Mouse (Mus musculus): ENCODE measurements around the gene Tmem104. TPM values are rescaled to one million over a fixed set of nuclear protein-coding genes. Genes with fewer than 3 reads are reported as not detected.

The Tmem104 gene
- 1.8 and 2.1 TPM in 2 replicates for polyA plus RNA-seq (2012; rRNA removed)

GRCm38 (mm10) chr11:115187224-115187639 is at the start of gene Tmem104:
Tmem104 (plus strand) TSS chr11:115187487.

GRCm38 (mm10) chr11:115162832-115163480 is 24.3 kb upstream of the Tmem104 start, which contains the start of gene Slc9a3r1:
Slc9a3r1 (plus strand) TSS chr11:115163341.

GRCm38 (mm10) chr11:115187693-115188092 is 406 bp downstream of the Tmem104 start, which contains the start of gene Nat9:
Nat9 (minus strand) TSS chr11:115187859.

GRCm38 (mm10) chr11:115267061-115267883 is 80.0 kb downstream of the Tmem104 start, which contains the start of gene Grin2c:
Grin2c (minus strand) TSS chr11:115267243.

GRCm38 (mm10) chr11:115276780-115277603 is 89.7 kb downstream of the Tmem104 start, which contains the start of gene Fdxr:
Fdxr (minus strand) TSS chr11:115277050.

Other genes starting within 250 kb of the Tmem104 start
- 0.32 and 0.46 TPM in 2 replicates for gene Cd300c, start 218.3 kb upstream of the Tmem104 start, polyA plus RNA-seq (2012; rRNA removed)
- 2.3 and 3.2 TPM in 2 replicates for gene Cd300ld, start 197.6 kb upstream of the Tmem104 start, polyA plus RNA-seq (2012; rRNA removed)
- 14.0 and 14.4 TPM in 2 replicates for gene Cd300c2, start 185.6 kb upstream of the Tmem104 start, polyA plus RNA-seq (2012; rRNA removed)
- gene Cd300ld2, start 171.3 kb upstream of the Tmem104 start, polyA plus RNA-seq (2012; rRNA removed) = 0.10 TPM in 1 of 2 replicates, not detected in the other
- gene Cd300ld4, start 160.5 kb upstream of the Tmem104 start, polyA plus RNA-seq (2012; rRNA removed) = 0.19 and 0.23 TPM in 2 replicates
- gene Cd300ld5, start 149.7 kb upstream of the Tmem104 start, polyA plus RNA-seq (2012; rRNA removed) = 0.29 and 0.49 TPM in 2 replicates
- gene Cd300ld3, start 139.1 kb upstream of the Tmem104 start, polyA plus RNA-seq (2012; rRNA removed) = 1.1 and 1.3 TPM in 2 replicates
- 1.1 and 1.2 TPM in 2 replicates for gene Cd300e, start 125.3 kb upstream of the Tmem104 start, polyA plus RNA-seq (2012; rRNA removed)
- 2.2 and 2.3 TPM in 2 replicates for gene Rab37, start 96.1 kb upstream of the Tmem104 start, polyA plus RNA-seq (2012; rRNA removed)
- gene Cd300lf, start 53.5 kb upstream of the Tmem104 start, polyA plus RNA-seq (2012; rRNA removed) = 13.1 and 17.7 TPM in 2 replicates
- 53.4 and 55.4 TPM in 2 replicates for gene Slc9a3r1, start 24.1 kb upstream of the Tmem104 start, polyA plus RNA-seq (2012; rRNA removed)
- gene Nat9, start 372 bp downstream of the Tmem104 start, polyA plus RNA-seq (2012; rRNA removed) = 12.4 and 14.7 TPM in 2 replicates
- 0.14 and 0.21 TPM in 2 replicates for gene Grin2c, start 79.8 kb downstream of the Tmem104 start, polyA plus RNA-seq (2012; rRNA removed)
- 14.1 and 14.7 TPM in 2 replicates for gene Fdxr, start 89.6 kb downstream of the Tmem104 start, polyA plus RNA-seq (2012; rRNA removed)
- gene Fads6, start 110.2 kb downstream of the Tmem104 start, polyA plus RNA-seq (2012; rRNA removed) = 14.5 and 16.9 TPM in 2 replicates
- gene Otop2, start 119.7 kb downstream of the Tmem104 start, polyA plus RNA-seq (2012; rRNA removed) = 0.05 and 0.07 TPM in 2 replicates
- gene Ush1g, start 134.6 kb downstream of the Tmem104 start, polyA plus RNA-seq (2012; rRNA removed) = 0.10 and 0.12 TPM in 2 replicates
- gene Otop3, start 147.2 kb downstream of the Tmem104 start, polyA plus RNA-seq (2012; rRNA removed) = not detected in 2 replicates
- gene Hid1, start 180.3 kb downstream of the Tmem104 start, polyA plus RNA-seq (2012; rRNA removed) = 1.3 TPM in 2 replicates
- 2.1 and 2.4 TPM in 2 replicates for gene Cdr2l, start 194.4 kb downstream of the Tmem104 start, polyA plus RNA-seq (2012; rRNA removed)
- gene Mrpl58, start 216.3 kb downstream of the Tmem104 start, polyA plus RNA-seq (2012; rRNA removed) = 36.1 and 39.1 TPM in 2 replicates
- 331 and 347 TPM in 2 replicates for gene Atp5h, start 232.5 kb downstream of the Tmem104 start, polyA plus RNA-seq (2012; rRNA removed)
- gene Kctd2, start 232.6 kb downstream of the Tmem104 start, polyA plus RNA-seq (2012; rRNA removed) = 8.1 and 9.0 TPM in 2 replicates